Mouse (Mus musculus) CH12.LX (cell line): ENCODE results near the gene Pakap. TPM values are rescaled to one million over a fixed set of nuclear protein-coding genes. Genes with fewer than 3 reads are reported as not detected.

Source experiments
- DNase-seq: peaks from one replicate; pipeline ENCODE4 v3.0.0-alpha.2; 2013; ENCODE audit errors: extremely low read depth
- H3K27ac ChIP-seq: 2 replicates; pipeline ENCODE4 v1.5.1; 2012; ENCODE audit warnings: low read depth, mild to moderate bottlenecking, control low read depth, moderate library complexity; ENCODE audit not compliant: insufficient read depth
- H3K27me3 ChIP-seq: replicated peaks from 2 replicates; pipeline ENCODE3; 2012; ENCODE audit warnings: inconsistent platforms
- H3K36me3 ChIP-seq, 2 experiments: replicated peaks in 1 of 2; 2 replicates each; pipeline versions ENCODE3 to v1.6.1; 2012; ENCODE audit warnings: inconsistent platforms in 1 of 2, low read length in 1 of 2, mild to moderate bottlenecking in 1 of 2, mixed read lengths in 1 of 2, moderate library complexity in 1 of 2; ENCODE audit not compliant: control insufficient read depth in 1 of 2, insufficient read depth in 1 of 2
- H3K4me1 ChIP-seq, 2 experiments: 2 replicates each; pipeline ENCODE4 v1.6.1; 2012; ENCODE audit warnings: inconsistent platforms in 1 of 2, moderate library complexity in 1 of 2; ENCODE audit not compliant: insufficient read depth in 2 of 2, control insufficient read depth in 1 of 2
- H3K4me2 ChIP-seq: 2 replicates; pipeline ENCODE4 v1.6.1; 2012; ENCODE audit warnings: low read depth, mild to moderate bottlenecking, control low read depth; ENCODE audit not compliant: poor library complexity, insufficient read depth, severe bottlenecking
- H3K4me3 ChIP-seq, 3 experiments: fragments of 150-350 bp in 1 of 3; sonication (generic) in 1 of 3; replicated peaks in 1 of 3; 2 replicates each; pipeline versions ENCODE3 to v1.5.1; 2011 to 2012; ENCODE audit warnings: low read depth in 2 of 3, low read length in 2 of 3, mild to moderate bottlenecking in 2 of 3, moderate library complexity in 2 of 3, control low read depth in 1 of 3, improper control_type of control experiment in 1 of 3, inconsistent platforms in 1 of 3, mixed read lengths in 1 of 3; ENCODE audit not compliant: poor library complexity in 1 of 3
- H3K79me2 ChIP-seq: replicated peaks from 2 replicates; pipeline ENCODE4 v1.6.1; 2012; ENCODE audit warnings: mild to moderate bottlenecking, moderate library complexity; ENCODE audit not compliant: control insufficient read depth, poor library complexity, insufficient read depth, severe bottlenecking; ENCODE audit errors: extremely low read depth
- H3K9ac ChIP-seq: 2 replicates; pipeline ENCODE4 v1.6.1; 2012; ENCODE audit warnings: low read depth, mild to moderate bottlenecking, control low read depth, moderate library complexity; ENCODE audit not compliant: insufficient read depth
- H3K9me3 ChIP-seq: replicated peaks from 2 replicates; pipeline ENCODE3; 2012; ENCODE audit warnings: low read length, inconsistent platforms, mixed read lengths
- BHLHE40 ChIP-seq: IDR thresholded peaks from 2 replicates; pipeline ENCODE4 v1.6.1; 2011; ENCODE audit warnings: mild to moderate bottlenecking, low read depth, low read length, improper control_type of control experiment
- CHD1 ChIP-seq: IDR thresholded peaks from 2 replicates; pipeline ENCODE4 v1.6.1; 2012; ENCODE audit warnings: low read depth, low read length, improper control_type of control experiment, inconsistent platforms
- CTCF ChIP-seq, 2 experiments: IDR thresholded peaks in 1 of 2; conservative IDR thresholded peaks in 1 of 2; 2 replicates each; pipeline ENCODE4 v1.5.1; 2011 to 2012; ENCODE audit warnings: low read depth in 2 of 2, low read length in 2 of 2, improper control_type of control experiment in 1 of 2, inconsistent platforms in 1 of 2, mild to moderate bottlenecking in 1 of 2, moderate library complexity in 1 of 2
- ELF1 ChIP-seq: IDR thresholded peaks from 2 replicates; pipeline ENCODE4 v1.6.1; 2014; ENCODE audit warnings: low read depth, mild to moderate bottlenecking, inconsistent platforms, low read length, improper control_type of control experiment
- ETS1 ChIP-seq: conservative IDR thresholded peaks from 2 replicates; pipeline ENCODE4 v1.6.1; 2012; ENCODE audit warnings: low read depth, mild to moderate bottlenecking, inconsistent platforms, low read length, improper control_type of control experiment, moderate library complexity
- GABPA ChIP-seq: IDR thresholded peaks from 2 replicates; pipeline ENCODE4 v1.6.1; 2012; ENCODE audit warnings: low read depth, low read length, improper control_type of control experiment, inconsistent platforms; ENCODE audit not compliant: insufficient replicate concordance
- HCFC1 ChIP-seq: IDR thresholded peaks from 2 replicates; pipeline ENCODE4 v1.6.1; 2012; ENCODE audit warnings: low read depth, mild to moderate bottlenecking, inconsistent platforms, low read length, improper control_type of control experiment
- JUND ChIP-seq: conservative IDR thresholded peaks from 2 replicates; pipeline ENCODE4 v1.6.1; 2011; ENCODE audit warnings: low read depth, low read length, improper control_type of control experiment
- MAFK ChIP-seq: IDR thresholded peaks from 2 replicates; pipeline ENCODE4 v1.6.1; 2011; ENCODE audit warnings: low read length, improper control_type of control experiment; ENCODE audit not compliant: insufficient replicate concordance
- MAZ ChIP-seq: IDR thresholded peaks from 2 replicates; pipeline ENCODE4 v1.6.1; 2012; ENCODE audit warnings: low read depth, mild to moderate bottlenecking, inconsistent platforms, low read length, improper control_type of control experiment, moderate library complexity
- MEF2A ChIP-seq: IDR thresholded peaks from 2 replicates; pipeline ENCODE4 v1.6.1; 2014; ENCODE audit warnings: low read depth, mild to moderate bottlenecking, inconsistent platforms, low read length, improper control_type of control experiment, borderline replicate concordance
- MYC ChIP-seq: IDR thresholded peaks from 2 replicates; pipeline ENCODE4 v1.6.1; 2011; ENCODE audit warnings: low read depth, mild to moderate bottlenecking, improper control_type of control experiment, low read length
- NELFE ChIP-seq: IDR thresholded peaks from 2 replicates; pipeline ENCODE4 v1.6.1; 2011; ENCODE audit warnings: low read depth, low read length, improper control_type of control experiment
- NRF1 ChIP-seq: IDR thresholded peaks from 2 replicates; pipeline ENCODE4 v1.6.1; 2014; ENCODE audit warnings: low read depth, mild to moderate bottlenecking, inconsistent platforms, low read length, improper control_type of control experiment, moderate library complexity
- PAX5 ChIP-seq: IDR thresholded peaks from 2 replicates; pipeline ENCODE4 v1.6.1; 2012; ENCODE audit warnings: low read length, inconsistent platforms, mixed read lengths
- POLR2A ChIP-seq: IDR thresholded peaks from 2 replicates; pipeline ENCODE4 v1.6.1; 2011; ENCODE audit warnings: low read depth, mild to moderate bottlenecking, improper control_type of control experiment, low read length
- POLR2AphosphoS2 ChIP-seq: IDR thresholded peaks from 2 replicates; pipeline ENCODE4 v1.6.1; 2011; ENCODE audit warnings: low read depth, low read length, improper control_type of control experiment
- RAD21 ChIP-seq: IDR thresholded peaks from 2 replicates; pipeline ENCODE4 v1.6.1; 2011; ENCODE audit warnings: low read depth, mild to moderate bottlenecking, low read length, improper control_type of control experiment, moderate library complexity
- RCOR1 ChIP-seq: conservative IDR thresholded peaks from 2 replicates; pipeline ENCODE4 v1.6.1; 2012; ENCODE audit warnings: low read depth, mild to moderate bottlenecking, inconsistent platforms, low read length, improper control_type of control experiment
- SMC3 ChIP-seq: IDR thresholded peaks from 2 replicates; pipeline ENCODE4 v1.6.1; 2011; ENCODE audit warnings: low read depth, low read length, improper control_type of control experiment
- TBP ChIP-seq: conservative IDR thresholded peaks from 2 replicates; pipeline ENCODE4 v1.6.1; 2011; ENCODE audit warnings: low read depth, low read length, improper control_type of control experiment
- TCF12 ChIP-seq: IDR thresholded peaks from 2 replicates; pipeline ENCODE4 v1.6.1; 2014; ENCODE audit warnings: low read depth, mild to moderate bottlenecking, inconsistent platforms, low read length, improper control_type of control experiment
- UBTF ChIP-seq: IDR thresholded peaks from 2 replicates; pipeline ENCODE4 v1.6.1; 2012; ENCODE audit warnings: low read depth, mild to moderate bottlenecking, inconsistent platforms, low read length, improper control_type of control experiment, moderate library complexity
- USF1 ChIP-seq: IDR thresholded peaks from 2 replicates; pipeline ENCODE4 v1.6.1; 2014; ENCODE audit warnings: low read depth, mild to moderate bottlenecking, inconsistent platforms, low read length, improper control_type of control experiment
- ZNF384 ChIP-seq: IDR thresholded peaks from 2 replicates; pipeline ENCODE4 v1.6.1; 2012; ENCODE audit warnings: low read depth, low read length, improper control_type of control experiment, inconsistent platforms
- dilution Hi-C: fragments of 300-500 bp; cut with MboI; formaldehyde crosslinking; loops from 2 replicates; pipeline ENCODE4 v1.14.3; 2020; ENCODE audit warnings: low sequenced_read_pairs; ENCODE audit not compliant: extremely low pct_unique_long_range_greater_than_20kb, extremely low pct_ligation_motif_present
- in situ Hi-C: fragments of 300-500 bp; cut with MboI; formaldehyde crosslinking; loops from 3 replicates; pipeline ENCODE4 v1.14.3; 2019; ENCODE audit warnings: low sequenced_read_pairs, low pct_ligation_motif_present, low pct_unique_long_range_greater_than_20kb, mixed read lengths
- polyA plus RNA-seq: library from polyadenylated mRNA; unstranded; fragments of >175 nt; gene quantifications from 2 replicates; pipeline ENCODE4 v1.2.1, GENCODE M21; 2012; ENCODE audit warnings: low read depth; ENCODE audit not compliant: insufficient read length
- total RNA-seq, 2 experiments: library from RNA; depleted of rRNA; stranded (reverse); fragments of 300-350 nt in 1 of 2; fragments of >200 nt in 1 of 2; gene quantifications; 2 replicates each; pipeline ENCODE4 v1.2.3; 2012 to 2014

Gene Pakap
- total and polyA plus RNA-seq, 3 experiments, result 0.08 to 0.14 TPM; not detected in 1

DNA sequence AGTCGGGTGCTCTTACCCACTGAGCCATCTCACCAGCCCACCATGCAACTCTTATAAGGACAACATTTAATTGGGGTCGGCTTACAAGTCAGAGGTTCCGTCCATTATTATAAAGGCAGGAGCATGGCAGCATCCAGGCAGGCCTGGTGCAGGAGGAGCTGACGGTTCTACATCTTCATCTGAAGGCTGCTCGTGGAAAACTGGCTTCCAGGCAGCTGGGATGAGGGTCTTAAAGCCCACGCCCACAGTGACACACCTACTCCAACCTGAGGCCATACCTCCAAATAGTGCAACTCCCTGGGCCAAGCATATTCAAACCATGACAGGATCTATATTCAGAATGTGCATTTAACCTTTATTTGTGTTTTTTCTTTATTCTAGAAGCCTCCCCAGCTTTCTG lies 286.2 kb downstream of the Pakap start:
- H3K4me2 ChIP-seq, result no peak overlapping the region
- no peak overlapping the region for H3K9ac ChIP-seq
- H3K4me1 ChIP-seq, result no peaks in the 10 kb centered on the region
- H3K79me2 ChIP-seq, result no peaks in the 10 kb centered on the region
- TF ChIP-seq MAFK (no peak), BHLHE40 (no peak), TBP (no peak), MYC (no peak), GABPA (no peak), JUND (no peak), RAD21 (no peak), ETS1 (no peak), SMC3 (no peak)
- no peaks in the 10 kb centered on the region for H3K36me3 ChIP-seq
- H3K9me3 ChIP-seq, result peaks cover 3% of the 10 kb centered on the region
- H3K4me3 ChIP-seq, result no peak overlapping the region
- in situ Hi-C loops (no loop called here), dilution Hi-C loops (no loop called here)
- H3K27ac ChIP-seq, result no peak overlapping the region
- no peaks in the 10 kb centered on the region for H3K27me3 ChIP-seq
- DNase-seq, result no peak

DNA sequence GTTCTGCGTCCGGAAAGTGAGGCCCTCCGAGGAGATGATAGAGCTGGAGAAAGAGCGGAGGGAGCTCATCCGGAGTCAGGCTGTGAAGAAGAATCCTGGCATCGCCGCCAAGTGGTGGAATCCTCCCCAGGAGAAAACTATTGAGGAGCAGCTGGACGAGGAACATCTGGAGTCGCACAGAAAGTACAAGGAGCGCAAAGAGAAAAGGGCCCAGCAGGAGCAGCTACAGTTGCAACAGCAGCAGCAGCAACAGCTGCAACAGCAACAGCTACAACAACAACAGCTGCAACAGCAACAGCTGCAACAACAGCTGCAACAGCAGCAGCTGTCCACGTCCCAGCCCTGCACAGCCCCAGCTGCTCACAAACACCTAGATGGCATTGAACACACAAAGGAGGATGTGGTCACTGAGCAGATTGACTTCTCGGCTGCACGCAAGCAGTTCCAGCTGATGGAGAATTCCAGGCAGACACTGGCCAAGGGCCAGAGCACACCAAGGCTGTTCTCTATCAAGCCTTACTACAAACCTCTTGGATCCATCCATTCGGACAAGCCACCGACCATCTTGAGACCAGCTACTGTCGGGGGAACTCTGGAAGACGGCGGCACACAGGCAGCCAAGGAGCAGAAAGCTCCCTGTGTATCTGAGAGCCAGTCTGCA lies 287.4 kb downstream of the Pakap start:
- no peaks in the 10 kb centered on the region for H3K79me2 ChIP-seq
- no peak for TF ChIP-seq TBP
- TF ChIP-seq UBTF, result no peak
- TF ChIP-seq NRF1, result no peak
- no peak for TF ChIP-seq PAX5
- TF ChIP-seq MAZ, result no peak
- no peak for TF ChIP-seq SMC3
- no peak for TF ChIP-seq TCF12
- no peak for TF ChIP-seq CHD1
- TF ChIP-seq POLR2AphosphoS2, result no peak
- TF ChIP-seq USF1, result no peak
- no peak for TF ChIP-seq NELFE
- no peak for TF ChIP-seq ELF1
- no peak for TF ChIP-seq HCFC1
- no peak for TF ChIP-seq ETS1
- TF ChIP-seq POLR2A, result no peak
- TF ChIP-seq ZNF384, result no peak
- no peak for TF ChIP-seq RCOR1
- TF ChIP-seq CTCF (conservative IDR thresholded peaks at IDR 0.05 in 1 of 2, IDR thresholded peaks at IDR 0.05 in 1 of 2; ENCODE audit: low read depth in 2 of 2, low read length in 2 of 2), result no peak
- no peak for TF ChIP-seq MEF2A
- H3K9ac ChIP-seq, result no peak overlapping the region
- no peak for DNase-seq
- no peak overlapping the region for H3K4me2 ChIP-seq
- no peak overlapping the region for H3K4me3 ChIP-seq
- no peak overlapping the region for H3K27ac ChIP-seq
- no peaks in the 10 kb centered on the region for H3K36me3 ChIP-seq
- dilution Hi-C loops, result no loop called here
- in situ Hi-C loops, result no loop called here
- no peaks in the 10 kb centered on the region for H3K27me3 ChIP-seq
- no peaks in the 10 kb centered on the region for H3K4me1 ChIP-seq
- peaks cover 3% of the 10 kb centered on the region for H3K9me3 ChIP-seq
